Mouse (Mus musculus): Measurements from ENCODE around the gene Rab3c.

The Rab3c gene

GRCm38 (mm10) chr13:110280563-110281144 lies at the start of gene Rab3c:
Gene Rab3c, minus strand, starts transcription at chr13:110280996.
- DNase-seq, result no peak

- no peak for DNase-seq
Observed at GRCm38 (mm10) chr13:110318746-110319145, 38.0 kb upstream of the Rab3c start.

GRCm38 (mm10) chr13:110307188-110307587 lies 26.4 kb upstream of the Rab3c start:
- DNase-seq, result no peak

GRCm38 (mm10) chr13:110297112-110297511 lies 16.3 kb upstream of the Rab3c start:
- no peak for DNase-seq

- DNase-seq, result no peak
Observed at GRCm38 (mm10) chr13:110288499-110288898, 7.7 kb upstream of the Rab3c start.

- no peak for DNase-seq
Observed at GRCm38 (mm10) chr13:110283781-110284180, 3.0 kb upstream of the Rab3c start.

- peak; percentile 9 for DNase-seq
Observed at GRCm38 (mm10) chr13:110280028-110280562, 701 bp downstream of the Rab3c start.

GRCm38 (mm10) chr13:110278976-110279736 lies 1.6 kb downstream of the Rab3c start:
- no peak for DNase-seq

GRCm38 (mm10) chr13:110277709-110278108 lies 3.1 kb downstream of the Rab3c start:
- no peak for DNase-seq

- DNase-seq, result no peak
Observed at GRCm38 (mm10) chr13:110275471-110275870, 5.3 kb downstream of the Rab3c start.

- no peak for DNase-seq
Observed at GRCm38 (mm10) chr13:110260649-110261048, 20.1 kb downstream of the Rab3c start.

- no peak for DNase-seq
Observed at GRCm38 (mm10) chr13:110251453-110251852, 29.3 kb downstream of the Rab3c start.

GRCm38 (mm10) chr13:110248481-110248880 lies 32.3 kb downstream of the Rab3c start:
- no peak for DNase-seq

GRCm38 (mm10) chr13:110238970-110239369 lies 41.8 kb downstream of the Rab3c start:
- DNase-seq, result no peak

GRCm38 (mm10) chr13:110237209-110237935 lies 43.4 kb downstream of the Rab3c start:
- DNase-seq, result no peak

GRCm38 (mm10) chr13:110233364-110233763 lies 47.4 kb downstream of the Rab3c start:
- no peak for DNase-seq

GRCm38 (mm10) chr13:110231086-110231688 lies 49.6 kb downstream of the Rab3c start:
- DNase-seq, result no peak

- DNase-seq, result no peak
Observed at GRCm38 (mm10) chr13:110230046-110230445, 50.8 kb downstream of the Rab3c start.

GRCm38 (mm10) chr13:110219195-110219594 lies 61.6 kb downstream of the Rab3c start:
- no peak for DNase-seq

- no peak for DNase-seq
Observed at GRCm38 (mm10) chr13:110218497-110218896, 62.3 kb downstream of the Rab3c start.

GRCm38 (mm10) chr13:110211526-110212075 lies 69.2 kb downstream of the Rab3c start:
- no peak for DNase-seq

GRCm38 (mm10) chr13:110198906-110199305 lies 81.9 kb downstream of the Rab3c start:
- DNase-seq, result no peak

GRCm38 (mm10) chr13:110190039-110190438 lies 90.8 kb downstream of the Rab3c start:
- DNase-seq, result no peak
